In the genomic region with DNA sequence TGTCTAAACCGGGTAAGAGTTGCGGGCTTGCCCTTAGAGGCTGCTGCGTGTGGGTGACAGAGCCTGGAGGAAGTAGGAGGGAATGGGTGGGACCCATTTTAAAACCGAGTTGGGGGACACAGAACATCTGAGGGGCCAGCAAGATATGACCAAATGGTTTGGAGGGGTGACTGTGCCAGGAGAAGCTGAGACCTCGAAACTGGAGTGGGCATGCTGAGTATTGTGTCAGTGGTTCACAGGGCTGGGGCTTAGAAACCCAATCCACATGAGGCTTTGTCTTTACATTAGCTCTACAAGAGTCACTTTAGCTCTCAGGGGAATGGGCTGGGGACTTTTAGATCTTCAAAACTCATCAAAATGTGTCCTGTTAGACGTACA, we compare ENCODE assay signal across 8 mouse cellular contexts. TPM values are rescaled to one million over a fixed set of nuclear protein-coding genes. Genes with fewer than 3 reads are reported as not detected.
DNase-seq lines count a peak whose midpoint lies in the region; ATAC-seq and TF ChIP-seq lines count a peak whose summit lies in the region.

No protein-coding gene starts in this region.

- no peaks in the 10 kb centered on the region for H3K27me3 ChIP-seq in heart, embryonic 10.5 days (ENCODE audit: insufficient read depth, poor library complexity, severe bottlenecking)
- H3K27me3 ChIP-seq in C2C12 (ENCODE audit: control insufficient read depth, insufficient read depth, insufficient read length) = no peaks in the 10 kb centered on the region
- H3K27me3 ChIP-seq in forebrain, embryonic 11.5 days (ENCODE audit: control insufficient read depth, insufficient read depth, low read length) = no peaks in the 10 kb centered on the region
- no peaks in the 10 kb centered on the region for H3K27me3 ChIP-seq in liver, embryonic 13.5 days

- H3K4me2 ChIP-seq in forebrain, embryonic 11.5 days (ENCODE audit: low read depth, low read length, severe bottlenecking) = peak overlapping the region; percentile 56
- H3K4me2 ChIP-seq in liver, embryonic 13.5 days = peak overlapping the region; percentile 76

- DNase-seq in heart, embryonic 10.5 days (ENCODE audit: low spot score) = no peak
- DNase-seq in heart, postnatal 10 days = no peak
- DNase-seq in forebrain, embryonic 11.5 days (ENCODE audit: low spot score) = no peak
- no peak for DNase-seq in liver, embryonic 13.5 days
- DNase-seq in right cerebral cortex, postnatal 25 days = no peak
- DNase-seq in c-Kit-positive CD71-positive TER-119-positive erythroid progenitor cells, embryonic 14.5 days (ENCODE audit: low spot score) = no peak
- DNase-seq in left cerebral cortex, adult 18-20 months (ENCODE audit: low spot score in 2 of 2) = no peak

- no peaks in the 10 kb centered on the region for H3K36me3 ChIP-seq in heart, embryonic 10.5 days
- peaks cover 5% of the 10 kb centered on the region for H3K36me3 ChIP-seq in C2C12 (ENCODE audit: control insufficient read depth, insufficient read depth)
- no peaks in the 10 kb centered on the region for H3K36me3 ChIP-seq in forebrain, embryonic 11.5 days (ENCODE audit: control insufficient read depth, insufficient read depth, low read length)
- no peaks in the 10 kb centered on the region for H3K36me3 ChIP-seq in liver, embryonic 13.5 days

- intact Hi-C loops in heart, postnatal 10 days (cut with DNase I) = no loop called here

- H3ac ChIP-seq in C2C12 (ENCODE audit: control insufficient read depth, insufficient read length, low read depth) = peak overlapping the region; percentile 69

- H3K4me3 ChIP-seq in heart, embryonic 10.5 days = peak overlapping the region; percentile 66
- peak overlapping the region; percentile 49 for H3K4me3 ChIP-seq in C2C12 (ENCODE audit: insufficient read depth, poor library complexity, severe bottlenecking)
- H3K4me3 ChIP-seq in forebrain, embryonic 11.5 days (ENCODE audit: low read depth, low read length) = peak overlapping the region; percentile 45
- peak overlapping the region; percentile 71 for H3K4me3 ChIP-seq in liver, embryonic 13.5 days (replicated peaks)

- H3K79me2 ChIP-seq in C2C12 (ENCODE audit: control insufficient read depth, insufficient read depth) = peaks cover 10% of the 10 kb centered on the region

- H3K4me1 ChIP-seq in heart, embryonic 10.5 days = no peaks in the 10 kb centered on the region
- no peaks in the 10 kb centered on the region; the same call in 1 of the 2 replicates for H3K4me1 ChIP-seq in forebrain, embryonic 11.5 days (replicated peaks; ENCODE audit: control insufficient read depth, insufficient read depth, low read length)
- peaks cover 3% of the 10 kb centered on the region; the same call in 1 of the 2 replicates for H3K4me1 ChIP-seq in liver, embryonic 13.5 days (replicated peaks)

- H3K9me3 ChIP-seq in heart, embryonic 10.5 days = no peaks in the 10 kb centered on the region
- H3K9me3 ChIP-seq in forebrain, embryonic 11.5 days (ENCODE audit: control insufficient read depth, low read length) = no peaks in the 10 kb centered on the region
- no peaks in the 10 kb centered on the region for H3K9me3 ChIP-seq in liver, embryonic 13.5 days (replicated peaks)

- peak overlapping the region; percentile 55 for H3K9ac ChIP-seq in forebrain, embryonic 11.5 days (ENCODE audit: low read length)
- H3K9ac ChIP-seq in liver, embryonic 13.5 days = peak overlapping the region; percentile 77

- WGBS in heart, embryonic 10.5 days = 19% methylated on average over 6 of the region's 6 CpGs
- WGBS in forebrain, embryonic 11.5 days = 12% methylated on average over 6 of the region's 6 CpGs
- 10% methylated on average over 6 of the region's 6 CpGs for WGBS in liver, embryonic 13.5 days (ENCODE audit: insufficient replicate concordance)

- TF ChIP-seq CTCF in C2C12 (IDR thresholded peaks at IDR 0.05; ENCODE audit: control insufficient read depth, insufficient read depth, insufficient read length) = no peak

- H3K27ac ChIP-seq in heart, embryonic 10.5 days = peak overlapping the region; percentile 80
- H3K27ac ChIP-seq in forebrain, embryonic 11.5 days (ENCODE audit: low read depth, low read length) = peak overlapping the region; percentile 31; the same call in 1 of the 2 replicates
- H3K27ac ChIP-seq in liver, embryonic 13.5 days = peak overlapping the region; percentile 68

- H3K79me3 ChIP-seq in C2C12 (ENCODE audit: low read depth) = peaks cover 1% of the 10 kb centered on the region

- no peak for ATAC-seq in forebrain, embryonic 11.5 days (replicated peaks; ENCODE audit: low FRiP score)
- peak; percentile 16; the same call in 1 of the 2 replicates for ATAC-seq in liver, embryonic 13.5 days (ENCODE audit: low read depth)

TF ChIP-seq in C2C12, 6 proteins besides CTCF, POLR2A, EP300 and RAD21:
- no peak for TF ChIP-seq FOSL1 (IDR thresholded peaks at IDR 0.05; ENCODE audit: insufficient read depth, low read length, poor library complexity, severe bottlenecking)

RNA-seq across cellular contexts. Expression of a gene that starts 0.3 kb away (rescaled TPM):
- 21.4 and 23.0 TPM in 2 replicates for polyA plus RNA-seq in heart, embryonic 10.5 days (2016; fragmentation: Nextera tagmentation; extraction: Ambion mirVana)
- total RNA-seq in heart, postnatal 10 days (2021) = 10 to 100 TPM in 1 of 2 experiments, 1 to 10 TPM in 1; 9.8 to 10.3 TPM
- 41.1 TPM for polyA plus RNA-seq in C2C12 (2012; fragmentation: generic; extraction: Trizol)
- 43.8 and 46.9 TPM in 2 replicates for polyA plus RNA-seq in forebrain, embryonic 11.5 days (2014; fragmentation: Nextera tagmentation; extraction: Ambion mirVana)
- 23.0 and 25.9 TPM in 2 replicates for polyA plus RNA-seq in liver, embryonic 13.5 days (2015; fragmentation: Nextera tagmentation; extraction: Ambion mirVana)
- 10 to 100 TPM; 22.6 to 30.0 TPM for total RNA-seq in left cerebral cortex, adult 18-20 months (2021)

RNA-seq across cellular contexts. Expression of a gene that starts 0.5 kb away (rescaled TPM):
- 54.8 and 60.5 TPM in 2 replicates for polyA plus RNA-seq in heart, embryonic 10.5 days (2016; fragmentation: Nextera tagmentation; extraction: Ambion mirVana)
- total RNA-seq in heart, postnatal 10 days (2021) = 10 to 100 TPM; 31.9 to 38.5 TPM
- polyA plus RNA-seq in C2C12 (2012; fragmentation: generic; extraction: Trizol) = 23.3 TPM
- 109 and 122 TPM in 2 replicates for polyA plus RNA-seq in forebrain, embryonic 11.5 days (2014; fragmentation: Nextera tagmentation; extraction: Ambion mirVana)
- polyA plus RNA-seq in liver, embryonic 13.5 days (2015; fragmentation: Nextera tagmentation; extraction: Ambion mirVana) = 38.7 and 50.1 TPM in 2 replicates
- total RNA-seq in left cerebral cortex, adult 18-20 months (2021) = 10 to 100 TPM; 57.0 to 58.1 TPM
